Mouse (Mus musculus): ENCODE results near the gene Ptma. TPM values are rescaled to one million over a fixed set of nuclear protein-coding genes. Genes with fewer than 3 reads are reported as not detected.
"Not testable (repeated sequence)": the region's sequence is repeated elsewhere in the genome, so short reads cannot be mapped to it uniquely, and the experiment has no call there.

The Ptma gene
- total RNA-seq, 2 experiments from 2014 or later, result 655 to 661 TPM

GRCm38 (mm10) chr1:86533411-86534130 lies 7.0 kb downstream of the Ptma start:
- no peak for DNase-seq (ENCODE audit: low spot score in 2 of 2)

DNA sequence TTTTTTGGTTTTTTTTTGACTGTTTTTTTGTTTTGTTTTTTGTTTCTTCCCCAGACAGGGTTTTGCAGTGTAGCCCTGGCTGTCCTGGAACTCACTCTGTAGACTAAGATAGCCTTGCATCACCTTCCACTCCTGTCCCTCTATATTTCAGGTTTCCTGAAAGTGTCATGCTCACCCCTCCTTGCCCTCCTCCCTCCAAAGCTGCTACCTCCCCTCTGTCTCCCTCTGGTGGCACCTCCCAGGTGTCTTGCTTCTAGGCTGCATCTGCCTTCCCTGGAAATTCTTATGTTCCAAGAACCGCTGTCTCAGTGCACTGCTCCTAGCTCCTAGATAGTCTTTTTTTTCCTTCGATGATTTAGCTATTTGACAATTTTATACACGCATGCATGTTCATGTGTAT lies 11.9 kb downstream of the Ptma start:
- no peak for DNase-seq (ENCODE audit: low spot score in 2 of 2)

- DNase-seq (ENCODE audit: low spot score in 2 of 2), result not testable (repeated sequence)
Observed at GRCm38 (mm10) chr1:86539583-86539982, 13.1 kb downstream of the Ptma start.

DNA sequence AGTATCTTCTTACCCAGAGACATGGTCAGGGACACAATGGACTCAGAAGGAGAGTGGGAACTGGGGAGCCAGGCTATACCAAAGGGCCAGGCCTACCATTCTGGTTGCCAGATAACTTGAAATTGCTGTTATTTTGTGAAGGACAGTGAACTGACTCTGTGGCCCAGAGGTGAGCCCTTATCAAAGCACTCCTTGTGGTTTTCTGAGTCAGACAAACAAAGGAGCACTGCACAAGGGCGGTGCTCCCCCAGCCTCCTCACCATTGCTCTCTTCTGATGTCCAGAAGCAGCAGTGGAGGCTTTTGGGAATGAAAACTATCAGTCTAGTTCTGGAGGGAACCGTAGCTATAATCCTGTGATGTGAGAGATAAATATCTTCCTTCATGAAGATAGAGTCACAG lies 16.1 kb downstream of the Ptma start:
- no peak for DNase-seq (ENCODE audit: low spot score in 2 of 2)

- no peak for DNase-seq (ENCODE audit: low spot score in 2 of 2)
Observed at GRCm38 (mm10) chr1:86546797-86547196, 20.3 kb downstream of the Ptma start.

- no peak for DNase-seq (ENCODE audit: low spot score in 2 of 2)
Observed at GRCm38 (mm10) chr1:86551299-86551698, 24.8 kb downstream of the Ptma start.

GRCm38 (mm10) chr1:86551877-86552276 lies 25.4 kb downstream of the Ptma start:
- no peak for DNase-seq (ENCODE audit: low spot score in 2 of 2)

GRCm38 (mm10) chr1:86555665-86556064 lies 29.1 kb downstream of the Ptma start:
- no peak for DNase-seq (ENCODE audit: low spot score in 2 of 2)

- DNase-seq (ENCODE audit: low spot score in 2 of 2), result no peak
Observed at GRCm38 (mm10) chr1:86557872-86558271, 31.3 kb downstream of the Ptma start.

- DNase-seq (ENCODE audit: low spot score in 2 of 2), result no peak
Observed at GRCm38 (mm10) chr1:86559232-86559631, 32.7 kb downstream of the Ptma start.

- no peak for DNase-seq (ENCODE audit: low spot score in 2 of 2)
Observed at GRCm38 (mm10) chr1:86562663-86563062, 36.1 kb downstream of the Ptma start.

- DNase-seq (ENCODE audit: low spot score in 2 of 2), result no peak
Observed at GRCm38 (mm10) chr1:86568409-86568808, 41.9 kb downstream of the Ptma start.

DNA sequence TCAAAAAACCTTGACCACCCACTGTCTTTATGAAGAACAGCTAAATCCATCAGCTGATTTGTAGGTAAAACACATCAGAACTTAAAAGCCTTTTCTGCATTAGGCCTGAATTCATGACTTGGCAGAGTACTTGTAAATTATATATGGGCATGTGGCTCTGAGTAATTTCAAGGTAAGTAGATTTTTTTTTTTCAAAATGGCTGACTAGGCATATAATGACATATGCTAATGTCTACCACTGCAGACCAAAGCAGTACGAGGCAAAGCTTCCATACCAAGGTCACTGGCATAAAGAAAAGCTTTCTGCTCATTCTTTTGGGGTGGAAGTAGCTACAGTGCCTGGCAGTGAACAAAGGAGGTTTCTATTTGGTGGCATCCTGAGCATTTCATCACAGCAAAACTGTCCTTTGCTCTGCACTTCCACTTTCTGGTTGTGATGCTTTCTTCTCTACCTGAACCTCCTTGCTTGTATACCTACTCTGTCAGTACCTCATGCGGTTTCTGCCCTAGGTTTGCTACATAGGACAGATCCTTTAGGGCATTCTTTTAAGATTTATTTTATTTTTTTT lies 42.9 kb downstream of the Ptma start:
- DNase-seq (ENCODE audit: low spot score in 2 of 2), result no peak

GRCm38 (mm10) chr1:86571381-86571780 lies 44.9 kb downstream of the Ptma start:
- no peak for DNase-seq (ENCODE audit: low spot score in 2 of 2)

DNA sequence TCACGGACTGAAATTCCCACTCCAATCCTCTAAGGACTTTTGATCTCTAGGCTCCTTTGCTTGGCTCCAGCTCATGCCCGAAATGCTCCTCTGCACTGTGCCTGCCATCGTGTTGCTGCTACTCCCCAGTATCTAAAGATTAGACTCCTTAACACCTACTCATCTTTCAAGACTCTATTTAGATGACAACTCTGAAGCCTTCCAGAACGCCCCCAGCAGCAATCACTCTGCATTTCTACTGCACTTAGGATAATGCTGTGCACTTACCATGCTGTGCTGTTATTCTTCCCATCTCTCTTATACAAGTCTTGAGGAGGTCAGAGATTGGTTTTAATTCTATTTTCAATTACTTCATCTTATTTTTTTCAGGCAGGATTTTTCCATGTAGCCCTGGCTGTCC lies 45.4 kb downstream of the Ptma start:
- DNase-seq (ENCODE audit: low spot score in 2 of 2), result no peak

Other genes with a start within 250 kb of the Ptma start
- under 1 TPM; 0.54 to 0.65 TPM for gene B3gnt7, start 223.9 kb upstream of the Ptma start, total RNA-seq (2021)
- gene Ncl, start 167.3 kb upstream of the Ptma start, total RNA-seq (2021), result 100 to 1,000 TPM; 185 to 230 TPM
- not detected for gene Nmur1, start 100.5 kb upstream of the Ptma start, total RNA-seq (2021)
- not detected for gene Tex44, start 100.4 kb upstream of the Ptma start, total RNA-seq (2021)
- gene Pde6d, start 55.9 kb downstream of the Ptma start, total RNA-seq (2021), result 10 to 100 TPM; 52.1 to 53.6 TPM
- 10 to 100 TPM; 15.7 to 16.8 TPM for gene Cops7b, start 56.2 kb downstream of the Ptma start, total RNA-seq (2021)
- gene Nppc, start 143.8 kb downstream of the Ptma start, total RNA-seq (2021), result 1 to 10 TPM; 3.9 to 6.8 TPM
- gene Dis3l2, start 177.1 kb downstream of the Ptma start, total RNA-seq (2021), result 10 to 100 TPM; 21.0 to 22.4 TPM

All from gastrocnemius, postnatal 4 days (tissue).